Mouse (Mus musculus): ENCODE measurements at regions not wholly inside any gene's neighbourhood (a gene's known extent, or its start where the extent isn't known, plus 50 kb on each side); places are given as distances from the start of the nearest gene placed in this dataset.

DNA sequence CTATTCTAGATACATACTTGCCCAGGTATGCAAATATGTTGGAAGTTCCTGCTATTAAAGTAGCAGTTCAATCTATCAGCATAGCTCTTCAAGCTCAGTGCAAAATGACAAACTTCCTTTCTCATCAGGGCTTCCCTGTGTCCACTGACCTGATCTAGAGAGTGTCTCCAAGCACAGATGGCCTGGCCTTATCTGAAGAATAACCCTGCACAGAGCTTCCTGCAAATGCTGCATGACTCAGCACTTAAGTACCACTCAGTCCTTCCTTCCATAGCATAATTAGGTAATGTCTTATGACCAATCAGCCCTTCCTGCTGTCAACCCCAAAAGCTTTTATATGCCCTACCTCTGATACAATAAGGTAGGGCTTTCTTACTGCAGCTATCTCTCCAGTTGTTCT, 644.6 kb downstream of the Tmem182 start:
- TF ChIP-seq GATA1 (IDR thresholded peaks at IDR 0.05; ENCODE audit: low read depth, low read length) (no peak), USF1 (IDR thresholded peaks at IDR 0.05; ENCODE audit: low read depth, low read length) (no peak), MAX (IDR thresholded peaks at IDR 0.05; ENCODE audit: low read length) (no peak), CTCF (IDR thresholded peaks at IDR 0.05 in 2 of 3, conservative IDR thresholded peaks at IDR 0.05 in 1 of 3; ENCODE audit: control insufficient read depth in 1 of 3, insufficient read depth in 1 of 3, low read depth in 2 of 3, low read length in 3 of 3, poor library complexity in 1 of 3, severe bottlenecking in 1 of 3) (no peak), ETS1 (IDR thresholded peaks at IDR 0.05; ENCODE audit: low read depth, low read length) (no peak), CHD2 (IDR thresholded peaks at IDR 0.05; ENCODE audit: low read length) (no peak)
